Mouse (Mus musculus) heart, postnatal 0 days (tissue): Measurements from ENCODE around the gene Ogg1. TPM values are rescaled to one million over a fixed set of nuclear protein-coding genes. Genes with fewer than 3 reads are reported as not detected.

Source experiments
- ATAC-seq: fragments of 200-750 bp; cut with Nextera tagmentation; 2 replicates; pipeline ENCODE4 v1.8.0; 2017; ENCODE audit warnings: low read depth, moderate number of reproducible peaks, moderate library complexity; ENCODE audit not compliant: insufficient read depth
- DNase-seq: peaks from one replicate; pipeline ENCODE4 v3.0.0-alpha.2; 2016; ENCODE audit warnings: low spot score
- H3K27ac ChIP-seq: fragments of 300-500 bp; sonication (generic); 2 replicates; pipeline ENCODE4 v1.5.1; 2014; ENCODE audit warnings: low read depth, mild to moderate bottlenecking
- H3K27me3 ChIP-seq: fragments of 300-500 bp; sonication (generic); 2 replicates; pipeline ENCODE4 v1.6.1; 2014; ENCODE audit warnings: low read length, mixed read lengths; ENCODE audit not compliant: control insufficient read depth, insufficient read depth
- H3K36me3 ChIP-seq: fragments of 300-500 bp; sonication (generic); replicated peaks from 2 replicates; pipeline ENCODE4 v1.6.1; 2014; ENCODE audit warnings: low read length, mixed read lengths; ENCODE audit not compliant: control insufficient read depth, insufficient read depth
- H3K4me1 ChIP-seq: fragments of 300-500 bp; sonication (generic); 2 replicates; pipeline ENCODE4 v1.6.1; 2014; ENCODE audit warnings: antibody characterized with exemption; ENCODE audit not compliant: control insufficient read depth, insufficient read depth
- H3K4me2 ChIP-seq: fragments of 300-500 bp; sonication (generic); 2 replicates; pipeline ENCODE4 v1.6.1; 2014; ENCODE audit warnings: low read depth, mild to moderate bottlenecking, low read length, moderate library complexity
- H3K4me3 ChIP-seq: fragments of 300-500 bp; sonication (generic); 2 replicates; pipeline ENCODE4 v1.5.1; 2014; ENCODE audit warnings: low read depth, low read length
- H3K9ac ChIP-seq: fragments of 300-500 bp; sonication (generic); replicated peaks from 2 replicates; pipeline ENCODE4 v1.6.1; 2014; ENCODE audit warnings: low read depth, low read length, mixed read lengths
- H3K9me3 ChIP-seq: fragments of 300-500 bp; sonication (generic); replicated peaks from 2 replicates; pipeline ENCODE4 v1.6.1; 2016; ENCODE audit warnings: low read length; ENCODE audit not compliant: control insufficient read depth
- CTCF ChIP-seq: IDR thresholded peaks from 2 replicates; pipeline ENCODE4 v1.5.1; 2016; ENCODE audit warnings: antibody characterized with exemption, control low read depth, low read depth
- EP300 ChIP-seq: IDR thresholded peaks from 2 replicates; pipeline ENCODE4 v1.6.1; 2016; ENCODE audit warnings: antibody characterized with exemption, low read depth
- WGBS: fragments of 180-500 bp; shearing (Covaris S2); extraction: QIAGEN DNeasy Blood & Tissue Kit; methylation state at CpG from one replicate; pipeline ENCODE4 v1.1.7; 2014; 5-methylcytosine and 5-hydroxymethylcytosine counted together
- polyA plus RNA-seq: library from polyadenylated mRNA; unstranded; fragments of >200 nt; fragmentation: Nextera tagmentation; extraction: Ambion mirVana; gene quantifications from 2 replicates; pipeline ENCODE4 v1.2.1, GENCODE M21; 2015
- total RNA-seq: library from RNA; depleted of rRNA; stranded (reverse); fragments of >200 nt; gene quantifications from 2 replicates; pipeline ENCODE4 v1.2.3, GENCODE M21; 2014; ENCODE audit warnings: low replicate concordance

Gene Ogg1
- total and polyA plus RNA-seq, 2 experiments from 2014 or later: 6.4 to 12.6 TPM

GRCm38 (mm10) chr6:113351161-113351560, 24.4 kb downstream of the Ogg1 start:
- Histone ChIP-seq H3K9me3 (no peaks in the 10 kb centered on the region), H3K4me2 (no peak overlapping the region), H3K4me3 (no peak overlapping the region), H3K4me1 (no peaks in the 10 kb centered on the region), H3K9ac (no peak overlapping the region), H3K27ac (no peak overlapping the region), H3K27me3 (no peaks in the 10 kb centered on the region), H3K36me3 (no peaks in the 10 kb centered on the region)
- no peak for ATAC-seq
- no peak for DNase-seq
- 58% methylated on average over 1 of the region's 1 CpGs for WGBS
- TF ChIP-seq EP300: no peak
- no peak for TF ChIP-seq CTCF

- ATAC-seq: no peak
- TF ChIP-seq EP300 (no peak), CTCF (no peak)
- no peak for DNase-seq
- no peak overlapping the region for H3K9ac ChIP-seq
- no peaks in the 10 kb centered on the region for H3K9me3 ChIP-seq
- H3K27ac ChIP-seq: no peak overlapping the region
- H3K4me2 ChIP-seq: no peak overlapping the region
- 57% methylated on average over 10 of the region's 10 CpGs for WGBS
- H3K4me1 ChIP-seq: no peaks in the 10 kb centered on the region
- H3K36me3 ChIP-seq: no peaks in the 10 kb centered on the region
- no peak overlapping the region for H3K4me3 ChIP-seq
- H3K27me3 ChIP-seq: no peaks in the 10 kb centered on the region
These were observed 24.9 kb downstream of the Ogg1 start for GRCm38 (mm10) chr6:113351653-113352052.

- H3K9ac ChIP-seq: no peak overlapping the region
- no peak for ATAC-seq
- no peaks in the 10 kb centered on the region for H3K27me3 ChIP-seq
- H3K4me3 ChIP-seq: no peak overlapping the region
- H3K27ac ChIP-seq: no peak overlapping the region
- H3K9me3 ChIP-seq: no peaks in the 10 kb centered on the region
- 70% methylated on average over 3 of the region's 3 CpGs for WGBS
- TF ChIP-seq EP300: no peak
- TF ChIP-seq CTCF: no peak
- H3K4me1 ChIP-seq: no peaks in the 10 kb centered on the region
- no peak for DNase-seq
- H3K4me2 ChIP-seq: no peak overlapping the region
- H3K36me3 ChIP-seq: no peaks in the 10 kb centered on the region
These were observed 26.0 kb downstream of the Ogg1 start for GRCm38 (mm10) chr6:113352820-113353219.

DNA sequence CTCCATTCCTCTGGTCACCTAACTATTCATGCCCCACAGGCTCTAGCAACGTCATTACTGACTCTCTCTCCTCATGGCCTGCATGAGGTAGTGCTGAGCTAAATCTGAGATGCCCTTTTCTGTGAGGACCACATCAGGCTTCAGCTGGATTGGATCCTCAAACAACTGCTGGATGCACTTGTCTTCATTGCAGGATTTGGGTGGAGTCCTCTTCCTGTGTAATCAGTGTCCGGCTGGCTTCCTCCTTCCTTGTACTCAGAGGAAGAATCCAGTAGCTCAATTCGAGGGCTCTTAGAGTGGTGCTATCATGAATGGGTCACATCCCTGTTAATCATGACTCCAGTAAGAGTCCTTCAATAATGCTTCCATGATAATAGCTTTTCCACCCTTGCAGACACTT, 26.9 kb downstream of the Ogg1 start:
- Histone ChIP-seq H3K9ac (no peak overlapping the region), H3K27me3 (no peaks in the 10 kb centered on the region), H3K36me3 (no peaks in the 10 kb centered on the region), H3K9me3 (no peaks in the 10 kb centered on the region), H3K4me3 (no peak overlapping the region), H3K4me2 (no peak overlapping the region), H3K4me1 (no peaks in the 10 kb centered on the region), H3K27ac (no peak overlapping the region)
- DNase-seq: no peak
- TF ChIP-seq EP300: no peak
- TF ChIP-seq CTCF: no peak
- ATAC-seq: no peak
- 52% methylated on average over 3 of the region's 3 CpGs for WGBS

DNA sequence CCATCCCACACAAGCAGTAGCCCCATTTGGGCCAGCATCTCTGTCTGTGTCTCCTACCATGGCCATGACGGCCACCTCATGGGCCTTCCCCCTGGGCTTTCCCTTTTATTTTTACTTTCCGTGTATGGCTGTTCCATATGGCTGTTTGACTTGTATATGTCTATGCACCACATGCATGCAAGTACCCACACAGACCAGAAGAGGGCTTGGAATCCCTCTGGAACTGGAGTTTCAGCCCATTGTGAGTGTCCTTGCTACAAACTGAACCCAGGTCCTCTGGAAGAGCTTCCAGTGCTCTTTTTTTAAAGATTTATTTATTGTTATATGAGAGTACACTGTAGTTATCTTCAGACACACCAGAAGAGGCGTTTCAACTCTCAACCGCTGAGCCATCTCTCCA, 34.7 kb downstream of the Ogg1 start:
- no peak for DNase-seq
- H3K9me3 ChIP-seq: no peaks in the 10 kb centered on the region
- WGBS: 72% methylated on average over 4 of the region's 4 CpGs

DNA sequence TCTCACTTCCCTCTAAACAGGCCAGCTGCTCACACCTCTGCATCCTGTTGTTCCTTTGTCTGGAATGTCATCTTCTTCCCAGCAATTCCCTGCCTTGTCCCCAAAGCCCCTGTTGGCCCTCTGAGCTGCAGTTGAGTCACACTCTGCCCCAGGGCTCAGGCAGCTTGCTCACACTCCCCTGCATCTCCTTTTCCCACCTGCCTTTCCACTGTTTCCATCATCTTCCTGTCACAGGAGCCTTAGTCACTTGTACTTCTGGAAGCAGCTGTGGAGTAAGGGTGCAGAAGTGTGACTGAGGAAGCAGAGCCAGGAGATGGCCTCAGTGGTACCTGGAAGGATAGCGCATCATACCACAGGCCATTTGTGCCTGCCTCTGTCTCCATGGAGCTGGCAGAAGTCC, 35.5 kb downstream of the Ogg1 start:
- 83% methylated on average over 1 of the region's 1 CpGs for WGBS
- ATAC-seq (no peak), DNase-seq (no peak)
- no peaks in the 10 kb centered on the region for H3K4me1 ChIP-seq
- H3K27me3 ChIP-seq: no peaks in the 10 kb centered on the region
- no peaks in the 10 kb centered on the region for H3K9me3 ChIP-seq
- H3K27ac ChIP-seq: no peak overlapping the region
- H3K9ac ChIP-seq: no peak overlapping the region
- H3K36me3 ChIP-seq: peaks cover 13% of the 10 kb centered on the region
- no peak overlapping the region for H3K4me3 ChIP-seq
- TF ChIP-seq CTCF: no peak
- no peak for TF ChIP-seq EP300
- H3K4me2 ChIP-seq: no peak overlapping the region

More for the DNA sequence above, 34.7 kb downstream of the Ogg1 start:
- no peak for ATAC-seq
- no peaks in the 10 kb centered on the region for H3K4me1 ChIP-seq
- H3K4me3 ChIP-seq: no peak overlapping the region
- TF ChIP-seq EP300: no peak
- no peak for TF ChIP-seq CTCF
- H3K36me3 ChIP-seq: peaks cover 5% of the 10 kb centered on the region; the same call in 1 of the 2 replicates
- H3K27me3 ChIP-seq: no peaks in the 10 kb centered on the region
- no peak overlapping the region for H3K9ac ChIP-seq
- H3K4me2 ChIP-seq: no peak overlapping the region
- H3K27ac ChIP-seq: no peak overlapping the region
